ENCODE assay signal across 13 mouse cellular contexts in the genomic region with DNA sequence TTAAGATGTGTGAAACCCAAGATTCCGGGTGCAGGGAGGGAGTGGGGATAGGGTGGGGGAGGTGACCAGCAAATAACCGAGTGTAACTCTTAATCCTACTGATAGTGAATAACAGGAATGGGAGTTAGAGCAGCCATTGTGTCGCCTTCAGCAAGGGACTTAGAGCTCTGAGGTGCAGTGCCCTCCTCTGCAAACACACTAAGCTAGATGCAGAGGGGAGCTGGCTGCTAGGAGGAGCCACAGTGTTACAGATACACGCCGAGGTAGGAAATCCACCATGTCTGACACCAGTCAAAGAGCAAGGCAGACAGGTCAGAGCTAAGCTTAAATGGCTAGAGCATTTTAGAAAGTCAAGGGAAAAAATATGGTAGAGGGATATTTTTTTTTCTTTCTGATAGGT.
"Had no signal": no experiment of that assay in that cellular context is flagged by ENCODE, and none has a peak within 500 bp of the region (broad histone marks: within the 10 kb centered on the region; RNA-seq: fewer than 3 reads in every experiment).

No protein-coding gene starts in this region.

- H3K27me3 ChIP-seq: limb, embryonic 13.5 days; midbrain, embryonic 13.5 days; neural tube, embryonic 15.5 days had no signal

- H3K9me3 ChIP-seq: limb, embryonic 13.5 days; midbrain, embryonic 13.5 days; neural tube, embryonic 15.5 days had no signal

- H3K4me3 ChIP-seq: limb, embryonic 13.5 days; midbrain, embryonic 13.5 days; myocyte; neural tube, embryonic 15.5 days had no signal

- H3K27ac ChIP-seq: limb, embryonic 13.5 days; liver, embryonic 14.5 days; midbrain, embryonic 13.5 days had no signal

- H3K4me2 ChIP-seq: limb, embryonic 13.5 days; midbrain, embryonic 13.5 days; neural tube, embryonic 15.5 days had no signal

- DNase-seq: kidney, adult 11 months; kidney, postnatal 36 days; layer of hippocampus, adult 9-11 months; layer of hippocampus, postnatal 36 days; lung, adult 18-20 months; right cerebral cortex, adult 18-20 months; thymus, adult 2 months; thymus, postnatal 25 days had no signal

- H3K9ac ChIP-seq: limb, embryonic 13.5 days; liver, embryonic 14.5 days; midbrain, embryonic 13.5 days; neural tube, embryonic 15.5 days had no signal

- H3K4me1 ChIP-seq: midbrain, embryonic 13.5 days had no signal

- ATAC-seq: midbrain, embryonic 13.5 days had no signal
